Mouse (Mus musculus) spleen, adult 2 months (tissue): Measurements from ENCODE around the gene Gnb1l.

ENCODE experiments used
- CTCF ChIP-seq: fragments of 200-500 bp; IDR thresholded peaks from 2 replicates; pipeline ENCODE4 v1.5.1; 2011; ENCODE audit warnings: mild to moderate bottlenecking, inconsistent platforms; ENCODE audit not compliant: insufficient read depth, insufficient read length, insufficient replicate concordance; ENCODE audit errors: extremely low read depth
- POLR2A ChIP-seq: fragments of 200-500 bp; IDR thresholded peaks from 2 replicates; pipeline ENCODE4 v1.6.1; 2011; ENCODE audit warnings: low read depth, low read length, inconsistent platforms

DNA sequence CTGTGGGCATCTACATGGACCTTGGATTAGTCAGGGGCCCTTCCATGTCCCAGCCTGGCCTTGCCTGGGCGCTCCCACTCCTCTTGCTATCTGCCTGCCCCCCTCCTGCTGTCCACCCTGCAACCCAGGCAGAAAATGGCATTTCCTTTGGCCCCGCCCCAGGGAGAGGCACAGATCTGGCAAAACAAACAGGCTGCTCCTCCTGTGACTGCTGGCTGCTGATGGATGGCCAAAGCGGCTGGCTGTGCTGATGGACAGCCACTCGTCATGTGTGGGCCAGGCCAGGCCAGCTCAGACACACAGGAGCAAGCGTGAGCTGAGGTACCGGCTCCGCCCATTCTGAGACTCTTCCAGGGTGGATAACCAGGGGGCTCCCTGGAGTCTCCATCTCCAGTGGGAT lies 102.9 kb downstream of the Gnb1l start:
- TF ChIP-seq CTCF (no peak), POLR2A (no peak)
